Mouse (Mus musculus) myocyte (in vitro differentiated cells): ENCODE results near the gene Grik5.

ENCODE experiments used
- CEBPB ChIP-seq: IDR thresholded peaks from 2 replicates; pipeline ENCODE4 v1.6.1; 2011; ENCODE audit warnings: mild to moderate bottlenecking, moderate library complexity; ENCODE audit not compliant: poor library complexity, insufficient read depth, severe bottlenecking
- MAX ChIP-seq: IDR thresholded peaks from one replicate; pipeline ENCODE4 v1.6.1; 2011; ENCODE audit warnings: low read depth, mild to moderate bottlenecking, control low read depth
- MYOD1 ChIP-seq, 3 experiments: IDR thresholded peaks; one replicate each; pipeline ENCODE4 v1.6.1; 2011; ENCODE audit warnings: control low read depth in 2 of 3, low read depth in 2 of 3, mild to moderate bottlenecking in 2 of 3, moderate library complexity in 1 of 3; ENCODE audit not compliant: insufficient read length in 2 of 3, control insufficient read depth in 1 of 3
- MYOG ChIP-seq, 3 experiments: IDR thresholded peaks; one replicate each; pipeline ENCODE4 v1.6.1; 2011; ENCODE audit warnings: control low read depth in 2 of 3, low read depth in 2 of 3, mild to moderate bottlenecking in 2 of 3; ENCODE audit not compliant: insufficient read length in 2 of 3, control insufficient read depth in 1 of 3, insufficient read depth in 1 of 3
- POLR2A ChIP-seq: IDR thresholded peaks from one replicate; pipeline ENCODE4 v1.6.1; 2011; ENCODE audit warnings: low read depth, mild to moderate bottlenecking, control low read depth, moderate library complexity; ENCODE audit not compliant: insufficient read length
- POLR2AphosphoS2 ChIP-seq: IDR thresholded peaks from one replicate; pipeline ENCODE4 v1.6.1; 2011; ENCODE audit warnings: low read depth, control low read depth; ENCODE audit not compliant: insufficient read length
- SRF ChIP-seq: IDR thresholded peaks from one replicate; pipeline ENCODE4 v1.6.1; 2011; ENCODE audit warnings: low read depth; ENCODE audit not compliant: control insufficient read depth, insufficient read length
- TCF12 ChIP-seq: IDR thresholded peaks from one replicate; pipeline ENCODE4 v1.6.1; 2011; ENCODE audit warnings: mild to moderate bottlenecking, control low read depth; ENCODE audit not compliant: poor library complexity, insufficient read depth, severe bottlenecking
- USF1 ChIP-seq: IDR thresholded peaks from one replicate; pipeline ENCODE4 v1.6.1; 2011; ENCODE audit warnings: low read depth, mild to moderate bottlenecking, control low read depth, moderate library complexity

GRCm38 (mm10) chr7:25003820-25004388 is 68.2 kb downstream of the Grik5 start:
- TF ChIP-seq POLR2A: no peak
- TF ChIP-seq MAX: no peak
- no peak for TF ChIP-seq USF1
- TF ChIP-seq MYOG (IDR thresholded peaks at IDR 0.05; ENCODE audit: control insufficient read depth in 1 of 3, insufficient read depth in 1 of 3, insufficient read length in 2 of 3, low read depth in 2 of 3): no peak
- TF ChIP-seq SRF: no peak
- no peak for TF ChIP-seq POLR2AphosphoS2
- no peak for TF ChIP-seq CEBPB
- no peak for TF ChIP-seq MYOD1 (IDR thresholded peaks at IDR 0.05; ENCODE audit: control insufficient read depth in 1 of 3, insufficient read length in 2 of 3, low read depth in 2 of 3)
- no peak for TF ChIP-seq TCF12
